ENCODE assay signal across 7 mouse cellular contexts in genomic region chr11:119051927-119052660, GRCm38 (mm10). TPM values are rescaled to one million over a fixed set of nuclear protein-coding genes. Genes with fewer than 3 reads are reported as not detected.
DNase-seq lines count a peak whose midpoint lies in the region; ATAC-seq lines count a peak whose summit lies in the region.

No protein-coding gene starts in this region.

- H3K27me3 ChIP-seq in heart, embryonic 14.5 days (ENCODE audit: control insufficient read depth, insufficient read depth, low read length) = peaks cover 75% of the 10 kb centered on the region
- H3K27me3 ChIP-seq in limb, embryonic 13.5 days = peaks cover 83% of the 10 kb centered on the region

- no peaks in the 10 kb centered on the region for H3K36me3 ChIP-seq in heart, embryonic 14.5 days (ENCODE audit: control insufficient read depth, insufficient read depth, low read length)
- no peaks in the 10 kb centered on the region for H3K36me3 ChIP-seq in limb, embryonic 13.5 days

- no peak overlapping the region for H3K4me3 ChIP-seq in heart, embryonic 14.5 days (ENCODE audit: control insufficient read depth in 1 of 2, insufficient read depth in 1 of 2, low read depth in 1 of 2, low read length in 2 of 2)
- peak overlapping the region; percentile 39; the same call in 1 of the 2 replicates for H3K4me3 ChIP-seq in limb, embryonic 13.5 days

- 3% methylated on average over 15 of the region's 15 CpGs for WGBS in heart, embryonic 14.5 days
- WGBS in limb, embryonic 13.5 days = 4% methylated on average over 15 of the region's 15 CpGs

- peak overlapping the region; percentile 97; the same call in 1 of the 2 replicates for H3K4me2 ChIP-seq in heart, embryonic 14.5 days (ENCODE audit: low read length)
- H3K4me2 ChIP-seq in limb, embryonic 13.5 days (replicated peaks) = peak overlapping the region; percentile 81

- 0 out of 4 replicates have a peak overlapping the region, but pooled peaks of 1 of the 2 experiments have one; percentile 85 for H3K27ac ChIP-seq in heart, embryonic 14.5 days (replicated peaks in 1 of 2; ENCODE audit: control insufficient read depth in 1 of 2, insufficient read depth in 1 of 2, low read depth in 2 of 2, low read length in 2 of 2)
- no peak overlapping the region for H3K27ac ChIP-seq in limb, embryonic 13.5 days

- peaks cover 23 to 40% of the 10 kb centered on the region in 2 experiments for H3K4me1 ChIP-seq in heart, embryonic 14.5 days (ENCODE audit: control insufficient read depth in 2 of 2, insufficient read depth in 2 of 2, low read length in 2 of 2)
- peaks cover 56% of the 10 kb centered on the region for H3K4me1 ChIP-seq in limb, embryonic 13.5 days

- no peaks in the 10 kb centered on the region for H3K9me3 ChIP-seq in heart, embryonic 14.5 days (ENCODE audit: control insufficient read depth, low read length)
- no peaks in the 10 kb centered on the region for H3K9me3 ChIP-seq in limb, embryonic 13.5 days

- no peak for ATAC-seq in heart, embryonic 14.5 days (ENCODE audit: insufficient number of reproducible peaks, insufficient read depth, low FRiP score, low read depth)
- ATAC-seq in limb, embryonic 13.5 days (ENCODE audit: low FRiP score, low read depth) = no peak
- no peak for ATAC-seq in erythroid progenitor cell, adult 5-6 weeks (replicated peaks; ENCODE audit: low FRiP score, poor library complexity, severe bottlenecking)

- DNase-seq in urinary bladder, postnatal 14 days (ENCODE audit: low spot score) = peak; percentile 47
- no peak for DNase-seq in urinary bladder, adult 2 months (ENCODE audit: low spot score)
- peak; percentile 73 to 77 for DNase-seq in cerebellum, postnatal 14 days
- peak; percentile 67 for DNase-seq in retina, postnatal 1 day

- H3K9ac ChIP-seq in heart, embryonic 14.5 days (ENCODE audit: low read length) = 0 out of 2 replicates have a peak overlapping the region, but pooled peaks have one; percentile 74
- H3K9ac ChIP-seq in limb, embryonic 13.5 days = peak overlapping the region; percentile 25; the same call in 1 of the 2 replicates

RNA-seq across cellular contexts. Expression of gene Cbx8, which starts 11.3 kb away (rescaled TPM):
- polyA plus RNA-seq in urinary bladder, adult 2 months (2012; rRNA removed) = 5.4 and 6.8 TPM in 2 replicates
- polyA plus RNA-seq in heart, embryonic 14.5 days (2014; fragmentation: Nextera tagmentation; extraction: Ambion mirVana) = 9.3 and 9.6 TPM in 2 replicates
- 9.4 and 10.6 TPM in 2 replicates for polyA plus RNA-seq in limb, embryonic 13.5 days (2015; fragmentation: Nextera tagmentation; extraction: Ambion mirVana)
- total RNA-seq in erythroid progenitor cell, adult 5-6 weeks (2015; ENCODE audit: low replicate concordance) = 1.3 TPM in 1 of 2 replicates, not detected in the other
- 1.0 and 3.3 TPM in 2 replicates for total RNA-seq in erythroid progenitor cell, adult 5-6 weeks (2017; ENCODE audit: low replicate concordance)

RNA-seq across cellular contexts. Expression of gene Cbx2, which starts 29.3 kb away (rescaled TPM):
- polyA plus RNA-seq in urinary bladder, adult 2 months (2012; rRNA removed) = 3.0 TPM in 2 replicates
- polyA plus RNA-seq in heart, embryonic 14.5 days (2014; fragmentation: Nextera tagmentation; extraction: Ambion mirVana) = 9.8 and 11.9 TPM in 2 replicates
- 62.8 and 66.7 TPM in 2 replicates for polyA plus RNA-seq in limb, embryonic 13.5 days (2015; fragmentation: Nextera tagmentation; extraction: Ambion mirVana)
- not detected in 2 replicates for total RNA-seq in erythroid progenitor cell, adult 5-6 weeks (2015; ENCODE audit: low replicate concordance)
- total RNA-seq in erythroid progenitor cell, adult 5-6 weeks (2017; ENCODE audit: low replicate concordance) = 0.51 TPM in 1 of 2 replicates, not detected in the other

RNA-seq across cellular contexts. Expression of gene Cbx4, which starts 33.9 kb away (rescaled TPM):
- 32.2 and 36.0 TPM in 2 replicates for polyA plus RNA-seq in urinary bladder, adult 2 months (2012; rRNA removed)
- polyA plus RNA-seq in heart, embryonic 14.5 days (2014; fragmentation: Nextera tagmentation; extraction: Ambion mirVana) = 6.5 and 9.2 TPM in 2 replicates
- 10.7 and 11.3 TPM in 2 replicates for polyA plus RNA-seq in limb, embryonic 13.5 days (2015; fragmentation: Nextera tagmentation; extraction: Ambion mirVana)
- total RNA-seq in erythroid progenitor cell, adult 5-6 weeks (2015; ENCODE audit: low replicate concordance) = 5.4 and 13.4 TPM in 2 replicates
- total RNA-seq in erythroid progenitor cell, adult 5-6 weeks (2017; ENCODE audit: low replicate concordance) = 2.7 and 4.4 TPM in 2 replicates
